Mouse (Mus musculus): ENCODE results near the gene Map3k13.

- TF ChIP-seq CTCF (IDR thresholded peaks at IDR 0.05; ENCODE audit: low read depth) (no peak), EP300 (IDR thresholded peaks at IDR 0.05; ENCODE audit: low read depth) (no peak)
Observed at GRCm38 (mm10) chr16:21852374-21852773, 58.2 kb downstream of the Map3k13 start.
